10 mouse cellular contexts compared by ENCODE assay signal in the genomic region with DNA sequence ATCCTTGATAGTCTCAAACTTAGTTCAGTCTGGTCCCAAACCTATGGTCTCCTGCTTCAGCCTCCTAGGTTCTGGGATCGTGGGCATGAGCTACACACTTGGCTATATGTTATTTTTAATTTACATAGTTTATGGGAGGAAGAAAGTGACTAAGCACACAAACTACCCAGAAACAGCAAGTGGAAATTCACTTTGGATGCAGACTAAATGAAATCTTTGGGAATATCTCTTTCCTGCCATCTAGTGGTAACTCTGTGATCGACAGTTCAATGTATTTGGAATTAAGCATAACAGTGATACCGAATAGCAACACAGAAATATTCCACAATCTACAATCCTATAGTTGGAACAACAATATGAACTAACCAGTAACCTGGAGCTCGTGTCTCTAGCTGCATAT. TPM values are rescaled to one million over a fixed set of nuclear protein-coding genes. Genes with fewer than 3 reads are reported as not detected.
DNase-seq lines count a peak whose midpoint lies in the region; ATAC-seq and TF ChIP-seq lines count a peak whose summit lies in the region.
"Had no signal": no experiment of that assay in that cellular context is flagged by ENCODE, and none has a peak within 500 bp of the region (broad histone marks: within the 10 kb centered on the region; RNA-seq: fewer than 3 reads in every experiment).

No protein-coding gene starts in this region.

- H3K9ac ChIP-seq in liver, embryonic 14.5 days (replicated peaks), result no peak overlapping the region
- H3K9ac ChIP-seq in liver, embryonic 11.5 days (ENCODE audit: low read depth, low read length), result no peak overlapping the region
- H3K9ac ChIP-seq in midbrain, embryonic 12.5 days (replicated peaks), result no peak overlapping the region
- H3K9ac ChIP-seq: liver, embryonic 13.5 days had no signal

- H3K9me3 ChIP-seq in liver, embryonic 14.5 days (ENCODE audit: control insufficient read depth, low read length), result no peaks in the 10 kb centered on the region
- H3K9me3 ChIP-seq in liver, embryonic 11.5 days (ENCODE audit: control insufficient read depth, low read length), result no peaks in the 10 kb centered on the region
- no peaks in the 10 kb centered on the region for H3K9me3 ChIP-seq in midbrain, embryonic 12.5 days
- H3K9me3 ChIP-seq: liver, embryonic 13.5 days had no signal

- no peak for TF ChIP-seq EP300 in liver, embryonic 14.5 days (IDR thresholded peaks at IDR 0.05; ENCODE audit: low read depth)

- H3K27ac ChIP-seq in liver, embryonic 14.5 days, result no peak overlapping the region
- no peak overlapping the region for H3K27ac ChIP-seq in liver, embryonic 11.5 days (ENCODE audit: low read depth, low read length)
- no peak overlapping the region for H3K27ac ChIP-seq in midbrain, embryonic 12.5 days (replicated peaks)
- H3K27ac ChIP-seq: liver, embryonic 13.5 days had no signal

- no peaks in the 10 kb centered on the region for H3K4me1 ChIP-seq in liver, embryonic 14.5 days (replicated peaks; ENCODE audit: control insufficient read depth in 2 of 2, insufficient read depth in 2 of 2, low read length in 1 of 2)
- no peaks in the 10 kb centered on the region for H3K4me1 ChIP-seq in liver, embryonic 11.5 days (replicated peaks; ENCODE audit: control insufficient read depth, insufficient read depth, low read length)
- H3K4me1 ChIP-seq in midbrain, embryonic 12.5 days, result no peaks in the 10 kb centered on the region; the same call in 1 of the 2 replicates
- H3K4me1 ChIP-seq: liver, embryonic 13.5 days had no signal

- ATAC-seq in cerebellum, adult (ENCODE audit: insufficient number of reproducible peaks, low FRiP score, low TSS enrichment), result peak; percentile 61; the same call in 1 of the 2 replicates
- no peak for ATAC-seq in liver, embryonic 14.5 days (ENCODE audit: insufficient read depth)
- ATAC-seq in liver, embryonic 11.5 days (replicated peaks; ENCODE audit: low FRiP score), result no peak
- peak; percentile 69 for ATAC-seq in midbrain, embryonic 12.5 days (ENCODE audit: low FRiP score, low read depth)

- no peak for DNase-seq in cerebellum, adult 9-11 months
- peak in 1 of 3 experiments; percentile 2 for DNase-seq in liver, embryonic 14.5 days (ENCODE audit: low read depth in 3 of 3, low spot score in 3 of 3)
- no peak for DNase-seq in liver, embryonic 11.5 days (ENCODE audit: low spot score)
- DNase-seq in embryo, embryonic 9.5 days (ENCODE audit: extremely low spot score), result peak; percentile 22
- DNase-seq in T-cell, adult 2 months (ENCODE audit: low spot score), result no peak
- no peak for DNase-seq in right cerebral cortex, postnatal 4 days
- DNase-seq: liver, embryonic 13.5 days had no signal

- no peak overlapping the region for H3K4me2 ChIP-seq in liver, embryonic 14.5 days (ENCODE audit: low read depth)
- H3K4me2 ChIP-seq in liver, embryonic 11.5 days, result no peak overlapping the region
- no peak overlapping the region for H3K4me2 ChIP-seq in midbrain, embryonic 12.5 days (replicated peaks)
- H3K4me2 ChIP-seq: liver, embryonic 13.5 days had no signal

- WGBS in liver, embryonic 14.5 days (ENCODE audit: insufficient replicate concordance), result 22% methylated on average over 4 of the region's 4 CpGs
- 21% methylated on average over 4 of the region's 4 CpGs for WGBS in liver, embryonic 11.5 days
- 22% methylated on average over 4 of the region's 4 CpGs for WGBS in midbrain, embryonic 12.5 days

- no peaks in the 10 kb centered on the region for H3K27me3 ChIP-seq in liver, embryonic 14.5 days (ENCODE audit: control insufficient read depth, insufficient read depth, low read length)
- H3K27me3 ChIP-seq in liver, embryonic 11.5 days (replicated peaks; ENCODE audit: control insufficient read depth, insufficient read depth, low read length), result no peaks in the 10 kb centered on the region
- no peaks in the 10 kb centered on the region for H3K27me3 ChIP-seq in midbrain, embryonic 12.5 days
- H3K27me3 ChIP-seq: liver, embryonic 13.5 days had no signal

- peak; percentile 25; the same call in 1 of the 2 replicates for TF ChIP-seq CTCF in liver, embryonic 14.5 days (IDR thresholded peaks at IDR 0.05; ENCODE audit: low read depth)

- no peak overlapping the region for H3K4me3 ChIP-seq in liver, embryonic 14.5 days (ENCODE audit: insufficient read depth in 1 of 2, low read depth in 2 of 2, low read length in 2 of 2)
- H3K4me3 ChIP-seq in liver, embryonic 11.5 days (ENCODE audit: low read depth, low read length), result no peak overlapping the region
- no peak overlapping the region for H3K4me3 ChIP-seq in midbrain, embryonic 12.5 days
- H3K4me3 ChIP-seq: erythroblast, embryonic 14.5 days; liver, embryonic 13.5 days had no signal

- H3K36me3 ChIP-seq in liver, embryonic 14.5 days (replicated peaks; ENCODE audit: control insufficient read depth, insufficient read depth, low read depth), result no peaks in the 10 kb centered on the region
- H3K36me3 ChIP-seq in liver, embryonic 11.5 days (ENCODE audit: control insufficient read depth, insufficient read depth, low read length), result no peaks in the 10 kb centered on the region
- H3K36me3 ChIP-seq in midbrain, embryonic 12.5 days, result no peaks in the 10 kb centered on the region
- H3K36me3 ChIP-seq: liver, embryonic 13.5 days had no signal

RNA-seq across cellular contexts. Expression of gene Slc6a15, which starts 34.6 kb away (rescaled TPM):
- 0.03 and 0.05 TPM in 2 replicates for polyA plus RNA-seq in liver, embryonic 14.5 days (2012; rRNA removed)
- 0.16 TPM in 1 of 2 replicates, not detected in the other for polyA plus RNA-seq in liver, embryonic 14.5 days (2014; fragmentation: Nextera tagmentation; extraction: Ambion mirVana)
- polyA plus RNA-seq in liver, embryonic 11.5 days (2014; fragmentation: Nextera tagmentation; extraction: Ambion mirVana), result 0.73 and 1.3 TPM in 2 replicates
- polyA plus RNA-seq in midbrain, embryonic 12.5 days (2016; fragmentation: Nextera tagmentation; extraction: Ambion mirVana), result 12.3 and 20.6 TPM in 2 replicates
- polyA plus RNA-seq: erythroblast, embryonic 14.5 days had no signal

Comparison
In these comparisons a context has a peak if more than half of its experiments do, and no peak if none do; other contexts are left out.
1. ATAC-seq: peak in cerebellum, adult (single experiment) and midbrain, embryonic 12.5 days (single experiment); none in liver, embryonic 14.5 days (single experiment) and liver, embryonic 11.5 days (single experiment).